Mouse (Mus musculus) megakaryocyte, adult 5-6 weeks (primary cell): Measurements from ENCODE around the gene Gm42906. TPM values are rescaled to one million over a fixed set of nuclear protein-coding genes. Genes with fewer than 3 reads are reported as not detected.

Experiments
- ATAC-seq: 2 replicates; pipeline ENCODE4 v1.8.0; 2016; ENCODE audit warnings: mild to moderate bottlenecking, inconsistent platforms; ENCODE audit not compliant: poor library complexity, severe bottlenecking
- total RNA-seq, 2 experiments: library from RNA; stranded (forward) in 1 of 2; stranded (reverse) in 1 of 2; fragments of 153-499, 151-499 nt in 1 of 2; fragments of 221-1000, 200-1000 nt in 1 of 2; gene quantifications; 2 replicates each; pipeline versions ENCODE4 v1.2.3 to v1.2.4; 2015 to 2017

The Gm42906 gene
- total RNA-seq, 2 experiments from 2014 or later: not detected

DNA sequence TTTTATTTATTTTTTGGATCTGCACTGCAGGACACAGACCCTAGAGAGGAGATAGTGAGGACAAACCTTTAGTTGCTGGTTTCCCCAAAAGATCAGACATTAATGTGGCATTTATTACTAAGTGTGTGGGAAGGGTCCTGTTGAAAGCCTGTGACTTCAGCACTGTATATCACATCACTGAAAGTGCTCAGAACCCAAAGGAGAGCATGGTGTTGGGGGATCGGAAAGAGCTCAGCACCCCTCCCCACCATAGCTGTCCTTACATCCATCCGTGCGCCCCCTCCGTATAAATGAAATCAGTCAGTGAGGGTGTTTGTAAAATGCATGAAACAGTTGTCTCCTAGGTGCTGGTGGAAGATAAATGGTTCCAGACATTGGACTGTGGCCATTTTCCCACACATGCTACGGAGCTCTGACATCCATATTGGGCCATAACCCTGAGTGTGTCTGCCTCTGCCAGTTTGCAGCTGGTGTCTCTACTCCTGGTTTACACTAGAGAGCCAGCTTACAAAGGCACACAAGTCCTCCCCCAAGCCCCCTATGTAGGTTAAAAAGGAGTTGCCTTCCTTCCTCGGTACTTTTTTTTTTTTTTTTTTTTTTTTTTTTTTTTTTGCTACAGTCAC is 301.9 kb downstream of the Gm42906 start:
- ATAC-seq: no peak

DNA sequence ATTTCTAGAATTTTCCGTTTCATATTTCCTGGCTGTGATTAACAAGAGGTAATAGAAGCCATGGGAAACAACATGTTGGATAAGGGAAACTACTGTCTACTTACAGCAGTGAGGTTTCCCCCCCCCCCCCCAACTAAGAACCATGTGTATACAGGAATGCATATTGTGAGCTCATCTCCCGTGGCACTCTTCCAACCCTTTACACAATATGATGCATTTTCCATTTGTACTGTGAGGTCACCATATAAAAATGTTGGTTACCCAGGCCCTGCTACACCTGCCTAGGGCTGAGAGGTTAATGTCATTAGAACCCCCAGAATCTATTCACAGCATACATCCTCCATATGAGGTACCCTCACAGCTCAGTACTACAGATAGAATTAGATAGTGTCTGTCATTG is 310.1 kb downstream of the Gm42906 start:
- ATAC-seq: no peak

DNA sequence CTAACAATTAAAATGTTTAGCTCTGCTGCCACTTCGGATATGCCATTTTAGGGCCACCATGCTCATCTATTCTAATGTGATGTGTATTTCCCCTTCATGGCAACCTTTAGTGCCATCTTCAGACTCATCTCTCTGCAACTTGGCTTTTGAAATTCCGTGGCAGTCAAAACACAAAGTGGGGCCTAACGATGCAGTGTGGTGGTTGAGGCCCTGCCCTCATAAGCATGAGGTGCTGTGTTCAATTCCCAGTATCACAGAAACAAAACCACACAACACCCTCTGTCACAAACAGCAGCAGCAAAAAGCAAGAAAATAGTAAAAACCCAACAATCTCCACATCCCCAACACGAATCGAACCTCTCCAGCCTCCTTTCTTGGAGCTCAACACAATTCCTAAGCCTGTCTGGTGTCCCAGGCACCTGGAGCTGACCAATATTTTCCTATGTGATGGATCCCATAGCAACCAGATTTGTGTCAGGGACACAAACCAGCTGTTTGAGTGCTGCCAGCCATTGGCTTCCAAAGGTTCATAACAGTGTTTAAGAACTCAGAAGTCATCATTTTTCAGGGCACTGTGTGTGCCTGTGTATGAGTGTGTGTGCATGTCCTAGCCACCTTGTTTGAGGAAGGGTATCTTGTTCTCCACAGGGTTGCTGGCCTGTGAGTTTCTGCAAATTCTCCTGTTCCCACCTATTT is 311.6 kb downstream of the Gm42906 start:
- no peak for ATAC-seq

GRCm38 (mm10) chr5:151112743-151113142 is 315.2 kb downstream of the Gm42906 start:
- no peak for ATAC-seq

GRCm38 (mm10) chr5:151111080-151111871 is 316.7 kb downstream of the Gm42906 start:
- ATAC-seq: no peak

DNA sequence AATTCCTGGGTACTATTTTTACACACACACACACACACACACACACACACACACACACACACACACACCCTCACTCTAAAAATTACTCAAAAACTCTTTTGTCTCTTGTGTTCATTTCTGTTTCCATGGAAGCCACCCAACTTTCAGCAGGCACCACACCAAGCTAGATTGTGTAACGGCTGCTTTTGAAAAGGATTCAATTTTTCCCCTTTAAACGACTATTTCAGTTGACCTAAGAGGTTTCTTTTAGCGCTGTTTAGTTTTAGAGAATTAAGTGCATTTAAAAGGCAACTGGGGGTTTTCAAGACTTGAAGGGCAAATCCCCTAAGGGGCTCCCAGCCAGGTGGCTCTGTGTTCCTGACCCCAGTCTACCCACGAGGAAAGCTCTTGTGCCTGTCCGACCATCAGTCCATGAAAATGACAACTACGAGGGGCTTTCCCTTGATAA is 317.5 kb downstream of the Gm42906 start:
- ATAC-seq: no peak

DNA sequence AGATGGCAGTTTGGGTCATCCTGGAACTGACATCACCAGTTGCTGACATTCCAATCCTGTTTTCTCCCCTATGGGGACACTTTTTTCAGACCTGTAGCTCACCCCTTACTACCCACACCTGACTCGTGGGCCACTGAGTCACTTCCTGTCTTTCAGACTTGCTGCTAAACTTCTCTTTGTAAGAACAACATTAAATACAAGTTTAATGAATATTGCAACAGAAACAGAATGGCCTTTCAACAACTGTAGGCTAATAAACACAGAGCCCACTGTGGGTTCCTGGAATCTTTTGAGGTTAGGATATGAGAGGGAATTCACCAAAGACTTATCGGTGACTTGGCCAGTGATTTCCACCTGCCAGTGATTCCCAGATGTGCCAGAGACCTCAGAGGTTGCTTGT is 318.1 kb downstream of the Gm42906 start:
- no peak for ATAC-seq

GRCm38 (mm10) chr5:151108955-151109354 is 319.0 kb downstream of the Gm42906 start:
- ATAC-seq: no peak

DNA sequence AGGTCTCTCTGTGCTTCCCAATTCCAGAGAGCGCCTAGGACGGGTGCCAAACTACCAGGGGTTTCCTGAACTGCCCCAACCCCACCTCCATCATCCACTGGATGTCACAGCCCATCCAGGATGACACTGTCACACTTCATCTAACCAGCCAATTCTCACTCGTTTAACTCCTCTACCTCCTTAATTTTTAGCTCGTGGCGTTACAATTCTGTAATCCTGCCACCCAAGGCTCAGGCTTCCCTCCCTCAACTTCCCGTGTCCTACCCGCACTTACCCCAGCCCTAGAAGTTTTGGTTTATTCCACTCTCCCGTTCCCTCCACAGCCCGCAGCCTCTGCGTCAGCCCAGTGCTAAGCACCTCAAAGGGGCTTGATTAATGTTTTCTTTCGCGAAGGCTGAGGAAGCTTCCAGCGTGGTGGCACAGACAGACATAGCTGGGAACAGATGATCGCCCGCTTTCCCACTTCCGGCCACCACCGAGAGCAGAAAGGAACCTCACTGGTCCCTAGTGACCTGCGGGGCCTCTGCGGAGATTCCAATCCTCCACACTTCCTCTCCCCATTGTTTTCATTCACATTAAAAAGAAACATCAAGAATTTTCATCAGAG is 319.6 kb downstream of the Gm42906 start:
- ATAC-seq: peak; percentile 13; the same call in 1 of the 2 replicates

GRCm38 (mm10) chr5:151106841-151107240 is 321.1 kb downstream of the Gm42906 start:
- no peak for ATAC-seq

GRCm38 (mm10) chr5:151105054-151105971 is 322.6 kb downstream of the Gm42906 start:
- no peak for ATAC-seq

DNA sequence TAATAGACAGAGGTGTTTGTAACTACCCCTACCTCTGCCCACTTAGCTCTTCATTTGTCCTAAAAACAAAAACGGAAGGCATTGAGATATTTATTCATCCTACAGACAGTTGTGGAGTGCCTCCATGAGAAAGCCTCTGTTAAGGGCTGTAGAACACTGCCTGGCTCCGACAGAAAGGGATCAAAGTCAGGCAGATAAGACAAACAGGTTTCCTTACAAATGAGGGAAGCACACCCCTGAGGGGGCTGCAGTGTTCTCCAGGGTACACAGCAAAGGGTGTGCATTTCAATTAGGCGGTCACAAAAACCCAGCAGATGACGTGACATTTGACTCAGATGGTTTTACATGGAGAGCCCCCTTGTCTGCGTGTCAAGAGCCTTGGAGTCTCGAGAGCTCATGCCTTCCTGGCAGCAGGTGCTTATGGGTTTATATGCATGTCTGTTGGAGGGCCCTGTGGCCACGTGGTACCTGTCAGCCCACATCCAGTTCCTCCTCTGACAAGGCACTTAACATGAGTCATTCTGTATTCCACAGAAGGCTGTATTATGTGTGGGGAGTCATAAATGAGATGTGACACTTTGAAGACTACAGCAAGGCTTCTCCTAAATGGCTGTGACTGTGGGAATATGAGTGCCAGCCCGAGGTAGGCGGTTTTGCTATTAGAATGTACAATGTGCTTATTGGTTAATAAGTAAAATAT is 323.5 kb downstream of the Gm42906 start:
- ATAC-seq: no peak

DNA sequence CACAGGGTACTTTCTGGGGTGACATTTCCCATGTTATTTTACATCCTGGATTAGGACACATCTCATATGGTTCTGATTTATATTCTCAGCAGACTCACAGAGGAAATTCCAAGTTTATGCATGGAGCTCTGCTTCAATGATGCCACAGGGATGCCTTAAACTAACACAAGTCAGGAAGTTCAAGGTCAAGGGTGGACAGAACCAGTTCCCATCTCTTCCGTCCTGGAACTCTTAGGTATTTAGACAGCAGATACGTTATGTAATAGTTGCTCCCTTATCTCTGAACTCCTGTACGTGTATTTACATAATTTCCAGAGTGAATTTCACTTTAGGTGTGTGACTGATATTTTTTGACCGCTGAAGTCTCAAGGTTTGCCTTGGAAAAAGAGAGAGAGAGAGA is 324.7 kb downstream of the Gm42906 start:
- ATAC-seq: no peak

DNA sequence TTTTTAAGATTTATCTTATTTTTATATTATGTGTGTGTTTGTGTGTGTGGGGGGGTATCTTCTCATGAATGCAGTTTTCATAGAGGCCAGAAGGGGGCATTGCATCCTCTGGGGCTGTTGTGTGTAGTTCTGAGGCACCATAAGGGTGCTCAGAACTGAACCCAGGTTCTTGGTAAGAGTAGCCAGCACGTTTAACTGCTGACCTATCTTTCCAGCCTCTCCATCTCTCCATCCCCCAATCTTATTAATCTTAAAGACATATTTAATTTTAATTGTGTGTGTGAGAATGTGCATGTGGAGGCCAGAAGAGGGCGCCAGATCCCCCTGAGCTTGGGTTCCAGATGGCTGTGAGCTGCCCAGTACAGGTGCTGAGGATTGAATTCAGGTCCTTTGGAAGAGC is 325.7 kb downstream of the Gm42906 start:
- ATAC-seq: 0 out of 2 replicates have a peak, but pooled peaks have one; percentile 33

DNA sequence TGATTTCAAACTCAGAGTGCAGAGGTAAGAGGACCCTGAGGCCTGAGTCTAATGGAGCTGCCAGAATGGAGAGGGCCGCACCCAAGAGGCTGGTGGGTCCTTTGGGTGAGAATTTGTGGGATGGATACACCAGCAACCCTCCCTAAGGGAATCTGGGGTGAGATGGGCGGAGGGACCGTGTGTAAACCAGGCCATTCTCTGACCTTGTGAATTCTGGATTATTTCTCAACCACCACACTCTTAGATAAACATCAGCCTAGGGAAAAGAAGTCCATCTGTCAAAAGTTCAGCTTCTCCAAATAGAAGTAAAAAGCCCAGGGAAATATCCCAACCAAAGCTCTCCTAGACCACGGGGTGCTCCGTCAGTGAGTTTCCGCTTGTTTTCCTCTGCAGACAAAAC is 332.0 kb downstream of the Gm42906 start:
- no peak for ATAC-seq

DNA sequence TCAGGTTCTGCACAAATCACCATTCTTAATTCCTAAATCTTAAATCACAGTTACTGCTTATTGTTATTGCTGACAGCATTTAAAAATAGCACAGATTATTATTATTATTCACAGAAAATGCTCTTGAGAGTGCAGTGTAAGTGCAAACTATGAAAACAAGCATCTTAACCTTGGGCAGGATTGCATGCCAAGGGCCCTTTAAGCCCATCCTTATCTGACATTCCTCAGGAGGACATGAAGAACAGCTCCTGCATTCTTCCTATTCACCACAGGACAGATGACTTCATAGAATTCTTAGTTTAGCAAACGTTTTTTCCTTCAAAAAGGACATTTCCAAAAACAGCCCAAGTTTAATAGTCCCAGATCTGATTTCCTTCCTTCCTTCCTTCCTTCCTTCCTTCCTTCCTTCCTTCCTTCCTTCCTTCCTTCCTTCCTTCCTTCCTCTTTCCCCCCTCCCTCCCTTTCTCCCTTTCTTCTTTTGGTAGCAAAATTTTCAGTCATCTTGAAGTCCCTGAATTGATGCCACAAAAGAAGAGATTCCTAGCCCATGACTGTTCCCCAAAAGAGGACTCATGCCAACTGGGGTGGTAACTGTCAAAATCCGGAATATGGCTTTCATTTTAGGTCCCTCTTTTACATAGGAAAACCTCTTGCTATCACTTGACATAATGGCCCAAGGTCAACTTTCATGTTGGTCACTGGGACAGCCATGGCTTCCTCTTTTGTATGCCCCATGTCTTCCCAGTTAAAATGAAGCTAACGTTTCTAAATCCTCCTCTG is 334.9 kb downstream of the Gm42906 start:
- ATAC-seq: no peak

- no peak for ATAC-seq
These were observed 337.0 kb downstream of the Gm42906 start for GRCm38 (mm10) chr5:151090996-151091395.

DNA sequence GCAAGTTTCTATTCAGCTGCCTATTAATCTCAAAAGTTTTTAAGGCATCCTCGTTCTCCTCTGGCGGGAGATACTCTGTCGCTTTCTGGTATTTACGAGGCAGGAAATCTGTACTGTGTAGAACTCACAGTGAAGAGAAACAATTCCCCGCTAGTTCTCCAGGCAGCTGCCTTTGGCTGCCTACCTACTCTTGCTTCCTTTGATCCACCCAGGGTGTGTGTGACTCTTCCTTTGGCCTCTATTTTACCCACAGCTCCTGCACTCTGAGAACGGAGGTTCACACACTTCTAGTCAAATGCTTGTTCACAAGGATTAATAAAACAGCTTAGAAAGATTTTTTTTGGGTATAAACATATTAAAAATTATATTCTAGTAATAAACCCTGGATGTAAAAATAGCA is 338.8 kb downstream of the Gm42906 start:
- no peak for ATAC-seq
